14 mouse cellular contexts compared by ENCODE assay signal in genomic region chr11:34337907-34338306, GRCm38 (mm10). TPM values are rescaled to one million over a fixed set of nuclear protein-coding genes. Genes with fewer than 3 reads are reported as not detected.
DNase-seq lines count a peak whose midpoint lies in the region; ATAC-seq and TF ChIP-seq lines count a peak whose summit lies in the region.
"Had no signal": no experiment of that assay in that cellular context is flagged by ENCODE, and none has a peak within 500 bp of the region (broad histone marks: within the 10 kb centered on the region; RNA-seq: fewer than 3 reads in every experiment).

No protein-coding gene starts in this region.

- no peak overlapping the region for H3K9ac ChIP-seq in hindbrain, postnatal 0 days (replicated peaks; ENCODE audit: low read length)
- H3K9ac ChIP-seq in hindbrain, embryonic 13.5 days: no peak overlapping the region
- no peak overlapping the region for H3K9ac ChIP-seq in midbrain, postnatal 0 days (replicated peaks; ENCODE audit: low read length, poor library complexity, severe bottlenecking)
- H3K9ac ChIP-seq in midbrain, embryonic 11.5 days (ENCODE audit: low read length): no peak overlapping the region
- H3K9ac ChIP-seq in heart, adult 2 months (ENCODE audit: low read depth, low read length): no peak overlapping the region
- H3K9ac ChIP-seq: heart, embryonic 12.5 days had no signal

- no peak overlapping the region for H3K27ac ChIP-seq in hindbrain, postnatal 0 days
- H3K27ac ChIP-seq in hindbrain, embryonic 13.5 days: no peak overlapping the region
- no peak overlapping the region for H3K27ac ChIP-seq in midbrain, postnatal 0 days (ENCODE audit: low read depth, low read length)
- H3K27ac ChIP-seq in midbrain, embryonic 11.5 days (ENCODE audit: low read depth, low read length): no peak overlapping the region
- no peak overlapping the region for H3K27ac ChIP-seq in heart, adult 2 months
- H3K27ac ChIP-seq: midbrain, embryonic 10.5 days had no signal

- no peaks in the 10 kb centered on the region for H3K4me1 ChIP-seq in hindbrain, postnatal 0 days (ENCODE audit: insufficient read depth, low read length)
- peaks cover 14% of the 10 kb centered on the region for H3K4me1 ChIP-seq in hindbrain, embryonic 13.5 days (replicated peaks)
- H3K4me1 ChIP-seq in midbrain, postnatal 0 days (ENCODE audit: insufficient read depth, low read length): peaks cover 4% of the 10 kb centered on the region; the same call in 1 of the 2 replicates
- no peaks in the 10 kb centered on the region for H3K4me1 ChIP-seq in midbrain, embryonic 11.5 days (ENCODE audit: control insufficient read depth, insufficient read depth, low read length)
- no peaks in the 10 kb centered on the region for H3K4me1 ChIP-seq in heart, adult 2 months (ENCODE audit: control insufficient read depth, insufficient read depth, low read length)

- intact Hi-C loops in heart, adult 2 months (cut with DNase I): no loop called here

- no peak overlapping the region for H3K4me3 ChIP-seq in hindbrain, postnatal 0 days (ENCODE audit: low read length)
- no peak overlapping the region for H3K4me3 ChIP-seq in hindbrain, embryonic 13.5 days
- H3K4me3 ChIP-seq in midbrain, postnatal 0 days (ENCODE audit: low read depth, low read length): no peak overlapping the region
- no peak overlapping the region for H3K4me3 ChIP-seq in midbrain, embryonic 11.5 days (ENCODE audit: low read depth, low read length)
- H3K4me3 ChIP-seq in heart, adult 2 months: no peak overlapping the region
- H3K4me3 ChIP-seq: heart, embryonic 12.5 days; midbrain, embryonic 10.5 days had no signal

- H3K27me3 ChIP-seq in hindbrain, postnatal 0 days (ENCODE audit: insufficient read depth, low read length): no peaks in the 10 kb centered on the region
- no peaks in the 10 kb centered on the region for H3K27me3 ChIP-seq in hindbrain, embryonic 13.5 days
- no peaks in the 10 kb centered on the region for H3K27me3 ChIP-seq in midbrain, postnatal 0 days (ENCODE audit: insufficient read depth, low read length)
- no peaks in the 10 kb centered on the region for H3K27me3 ChIP-seq in midbrain, embryonic 11.5 days (ENCODE audit: control insufficient read depth, insufficient read depth, low read length)
- H3K27me3 ChIP-seq in Patski: no peaks in the 10 kb centered on the region
- no peaks in the 10 kb centered on the region for H3K27me3 ChIP-seq in splenic B cell, adult 2 months (ENCODE audit: control insufficient read depth, insufficient read depth, low read length, poor library complexity, severe bottlenecking)
- H3K27me3 ChIP-seq in heart, adult 2 months (ENCODE audit: control insufficient read depth, insufficient read depth, low read length): no peaks in the 10 kb centered on the region
- H3K27me3 ChIP-seq: heart, embryonic 12.5 days had no signal

- CTCF ChIA-PET in Patski (lab: Charles Lee): no interaction called here

- no peaks in the 10 kb centered on the region for H3K36me3 ChIP-seq in hindbrain, postnatal 0 days (ENCODE audit: insufficient read depth, low read length)
- no peaks in the 10 kb centered on the region for H3K36me3 ChIP-seq in hindbrain, embryonic 13.5 days
- no peaks in the 10 kb centered on the region for H3K36me3 ChIP-seq in midbrain, postnatal 0 days (ENCODE audit: insufficient read depth, low read length)
- H3K36me3 ChIP-seq in midbrain, embryonic 11.5 days (ENCODE audit: control insufficient read depth, insufficient read depth, low read length): no peaks in the 10 kb centered on the region
- 0 out of 2 replicates have a peak, but pooled peaks cover 2% of the 10 kb centered on the region for H3K36me3 ChIP-seq in splenic B cell, adult 2 months (ENCODE audit: control insufficient read depth, insufficient read depth, low read length, poor library complexity, severe bottlenecking)
- H3K36me3 ChIP-seq in heart, adult 2 months (ENCODE audit: control insufficient read depth, insufficient read depth, low read length): no peaks in the 10 kb centered on the region
- H3K36me3 ChIP-seq: heart, embryonic 12.5 days; midbrain, embryonic 10.5 days had no signal

- no peak for ATAC-seq in hindbrain, postnatal 0 days
- ATAC-seq in hindbrain, embryonic 13.5 days (ENCODE audit: low FRiP score): no peak
- ATAC-seq in midbrain, postnatal 0 days (ENCODE audit: low FRiP score): no peak
- ATAC-seq in midbrain, embryonic 11.5 days (ENCODE audit: low FRiP score): no peak
- no peak for ATAC-seq in Patski

- H3K9me3 ChIP-seq in hindbrain, postnatal 0 days (ENCODE audit: low read length): no peaks in the 10 kb centered on the region
- H3K9me3 ChIP-seq in hindbrain, embryonic 13.5 days: no peaks in the 10 kb centered on the region
- no peaks in the 10 kb centered on the region for H3K9me3 ChIP-seq in midbrain, postnatal 0 days (ENCODE audit: low read length)
- no peaks in the 10 kb centered on the region for H3K9me3 ChIP-seq in midbrain, embryonic 11.5 days (ENCODE audit: control insufficient read depth, low read length)
- H3K9me3 ChIP-seq: midbrain, embryonic 10.5 days had no signal

- H3K79me2 ChIP-seq in heart, adult 2 months (replicated peaks; ENCODE audit: control insufficient read depth, insufficient read depth, low read length): no peaks in the 10 kb centered on the region

- no peak for DNase-seq in hindbrain, postnatal 0 days (ENCODE audit: low spot score)
- no peak for DNase-seq in midbrain, postnatal 0 days (ENCODE audit: low spot score)
- no peak for DNase-seq in midbrain, embryonic 11.5 days (ENCODE audit: low spot score, missing footprints)
- no peak for DNase-seq in Patski (ENCODE audit: low read depth, low spot score)
- DNase-seq in splenic B cell, adult 2 months (ENCODE audit: low read depth, low spot score): peak; percentile 31
- DNase-seq in right cerebral cortex, adult 18-20 months: no peak
- DNase-seq in heart, adult 2 months: no peak
- DNase-seq: adrenal gland, postnatal 14 days; gastrocnemius, postnatal 25 days; layer of hippocampus, adult 9-11 months had no signal

- TF ChIP-seq EP300 in heart, adult 2 months (IDR thresholded peaks at IDR 0.05; ENCODE audit: insufficient read depth, low read depth, low read length): no peak

- WGBS in hindbrain, postnatal 0 days: 80% methylated on average over 1 of the region's 1 CpGs
- WGBS in hindbrain, embryonic 13.5 days: 75% methylated on average over 1 of the region's 1 CpGs
- WGBS in midbrain, postnatal 0 days: 72% methylated on average over 1 of the region's 1 CpGs
- 71% methylated on average over 1 of the region's 1 CpGs for WGBS in midbrain, embryonic 11.5 days
- 79% methylated on average over 1 of the region's 1 CpGs for WGBS in heart, adult 2 months

- in situ Hi-C loops in Patski (cut with MboI; ENCODE audit: low pct_unique_long_range_greater_than_20kb): no loop called here

- no peak for TF ChIP-seq POLR2A in heart, adult 2 months (IDR thresholded peaks at IDR 0.05; ENCODE audit: insufficient read depth, low read depth, low read length)

- H3K4me2 ChIP-seq in hindbrain, postnatal 0 days (ENCODE audit: low read depth, low read length): no peak overlapping the region
- no peak overlapping the region for H3K4me2 ChIP-seq in hindbrain, embryonic 13.5 days
- no peak overlapping the region for H3K4me2 ChIP-seq in midbrain, postnatal 0 days (ENCODE audit: low read depth, low read length, poor library complexity, severe bottlenecking)
- no peak overlapping the region for H3K4me2 ChIP-seq in midbrain, embryonic 11.5 days
- H3K4me2 ChIP-seq: heart, embryonic 12.5 days had no signal

- peak; percentile 53 for TF ChIP-seq CTCF in hindbrain, postnatal 0 days (IDR thresholded peaks at IDR 0.05; ENCODE audit: low read depth)
- peak; percentile 57 for TF ChIP-seq CTCF in midbrain, postnatal 0 days (IDR thresholded peaks at IDR 0.05)
- peak; percentile 18 for TF ChIP-seq CTCF in Patski (IDR thresholded peaks at IDR 0.05)
- no peak for TF ChIP-seq CTCF in heart, adult 2 months (IDR thresholded peaks at IDR 0.05)

- POLR2A ChIA-PET in Patski (lab: Charles Lee): no interaction called here

RNA-seq across cellular contexts. Expression of gene Fam196b, which starts 23.3 kb away (rescaled TPM):
- total RNA-seq in hindbrain, postnatal 0 days (2014; rRNA removed): 6.3 and 6.8 TPM in 2 replicates
- polyA plus RNA-seq in hindbrain, postnatal 0 days (2015; fragmentation: Nextera tagmentation; extraction: Ambion mirVana): 1.9 and 2.1 TPM in 2 replicates
- polyA plus RNA-seq in hindbrain, embryonic 13.5 days (2015; fragmentation: Nextera tagmentation; extraction: Ambion mirVana): 3.5 and 3.8 TPM in 2 replicates
- total RNA-seq in midbrain, postnatal 0 days (2014; rRNA removed): 9.2 and 10.1 TPM in 2 replicates
- 3.2 and 3.4 TPM in 2 replicates for polyA plus RNA-seq in midbrain, postnatal 0 days (2015; fragmentation: Nextera tagmentation; extraction: Ambion mirVana)
- polyA plus RNA-seq in midbrain, embryonic 11.5 days (2014; fragmentation: Nextera tagmentation; extraction: Ambion mirVana): 0.72 and 0.79 TPM in 2 replicates
- not detected for polyA plus RNA-seq in Patski (2021)
- total RNA-seq in heart, adult 2 months (2021): not detected
- 0.06 TPM in 2 replicates for polyA plus RNA-seq in heart, adult 2 months (2012; rRNA removed)
- total RNA-seq: adrenal gland, postnatal 14 days; liver, adult 2 months had no signal
- polyA plus RNA-seq: liver, adult 2 months had no signal
